Mouse (Mus musculus): Measurements from ENCODE around the gene Itih2. TPM values are rescaled to one million over a fixed set of nuclear protein-coding genes. Genes with fewer than 3 reads are reported as not detected.

The Itih2 gene
- polyA plus RNA-seq, 1 experiment from 2014 or later, result 429 TPM

- peak; percentile 80 for ATAC-seq (ENCODE audit: low read depth)
- no peaks in the 10 kb centered on the region for H3K27me3 ChIP-seq (ENCODE audit: control insufficient read depth, insufficient read depth, low read depth, low read length)
- H3K36me3 ChIP-seq (ENCODE audit: control insufficient read depth, insufficient read depth), result peaks cover 25% of the 10 kb centered on the region
- 69% methylated on average over 14 of the region's 14 CpGs for WGBS (ENCODE audit: insufficient replicate concordance)
- H3K4me3 ChIP-seq (ENCODE audit: low read depth, low read length), result no peak overlapping the region
- no peak overlapping the region for H3K4me2 ChIP-seq (ENCODE audit: low read depth, low read length)
- H3K4me1 ChIP-seq (ENCODE audit: control insufficient read depth, low read depth, low read length), result no peaks in the 10 kb centered on the region; the same call in 1 of the 2 replicates
- H3K9ac ChIP-seq (ENCODE audit: low read depth, low read length), result no peak overlapping the region
- H3K27ac ChIP-seq (ENCODE audit: low read length), result peak overlapping the region; percentile 15
- no peaks in the 10 kb centered on the region for H3K9me3 ChIP-seq (replicated peaks; ENCODE audit: control insufficient read depth, low read length)
These were observed 36.7 kb downstream of the Itih2 start for GRCm38 (mm10) chr2:10094327-10095100.

GRCm38 (mm10) chr2:10087256-10087850 is 43.8 kb downstream of the Itih2 start:
- peaks cover 29% of the 10 kb centered on the region for H3K36me3 ChIP-seq (ENCODE audit: control insufficient read depth, insufficient read depth)
- WGBS (ENCODE audit: insufficient replicate concordance), result 79% methylated on average over 8 of the region's 8 CpGs
- H3K4me3 ChIP-seq (ENCODE audit: low read depth, low read length), result no peak overlapping the region
- H3K4me1 ChIP-seq (ENCODE audit: control insufficient read depth, low read depth, low read length), result peaks cover 2% of the 10 kb centered on the region; the same call in 1 of the 2 replicates
- H3K27me3 ChIP-seq (ENCODE audit: control insufficient read depth, insufficient read depth, low read depth, low read length), result no peaks in the 10 kb centered on the region
- no peak overlapping the region for H3K4me2 ChIP-seq (ENCODE audit: low read depth, low read length)
- H3K27ac ChIP-seq (ENCODE audit: low read length), result no peak overlapping the region
- H3K9me3 ChIP-seq (replicated peaks; ENCODE audit: control insufficient read depth, low read length), result no peaks in the 10 kb centered on the region
- no peak for ATAC-seq (ENCODE audit: low read depth)
- H3K9ac ChIP-seq (ENCODE audit: low read depth, low read length), result no peak overlapping the region

- no peak overlapping the region for H3K27ac ChIP-seq (ENCODE audit: low read length)
- peaks cover 8% of the 10 kb centered on the region for H3K36me3 ChIP-seq (ENCODE audit: control insufficient read depth, insufficient read depth)
- 58% methylated on average over 1 of the region's 1 CpGs for WGBS (ENCODE audit: insufficient replicate concordance)
- no peak overlapping the region for H3K9ac ChIP-seq (ENCODE audit: low read depth, low read length)
- no peak for ATAC-seq (ENCODE audit: low read depth)
- H3K4me3 ChIP-seq (ENCODE audit: low read depth, low read length), result no peak overlapping the region
- no peaks in the 10 kb centered on the region for H3K27me3 ChIP-seq (ENCODE audit: control insufficient read depth, insufficient read depth, low read depth, low read length)
- H3K4me2 ChIP-seq (ENCODE audit: low read depth, low read length), result no peak overlapping the region
- H3K4me1 ChIP-seq (ENCODE audit: control insufficient read depth, low read depth, low read length), result peaks cover 25% of the 10 kb centered on the region
- H3K9me3 ChIP-seq (replicated peaks; ENCODE audit: control insufficient read depth, low read length), result no peaks in the 10 kb centered on the region
These were observed 48.5 kb downstream of the Itih2 start for GRCm38 (mm10) chr2:10082737-10083136.

GRCm38 (mm10) chr2:10081453-10082080 is 49.6 kb downstream of the Itih2 start:
- no peak for ATAC-seq (ENCODE audit: low read depth)
- Histone ChIP-seq H3K9me3 (replicated peaks; ENCODE audit: control insufficient read depth, low read length) (no peaks in the 10 kb centered on the region), H3K4me1 (ENCODE audit: control insufficient read depth, low read depth, low read length) (peaks cover 27% of the 10 kb centered on the region), H3K9ac (ENCODE audit: low read depth, low read length) (peak overlapping the region; percentile 94), H3K4me3 (ENCODE audit: low read depth, low read length) (peak overlapping the region; percentile 98), H3K27ac (ENCODE audit: low read length) (no peak overlapping the region), H3K27me3 (ENCODE audit: control insufficient read depth, insufficient read depth, low read depth, low read length) (no peaks in the 10 kb centered on the region), H3K4me2 (ENCODE audit: low read depth, low read length) (peak overlapping the region; percentile 67), H3K36me3 (ENCODE audit: control insufficient read depth, insufficient read depth) (peaks cover 7% of the 10 kb centered on the region)
- 58% methylated on average over 5 of the region's 5 CpGs for WGBS (ENCODE audit: insufficient replicate concordance)

GRCm38 (mm10) chr2:10080310-10081010 is 50.7 kb downstream of the Itih2 start, which contains the start of the genes Atp5c1 and Kin:
Gene Atp5c1 (minus strand): TSS chr2:10080510.
Gene Kin (plus strand): TSS chr2:10080593.
- Histone ChIP-seq H3K4me1 (ENCODE audit: control insufficient read depth, low read depth, low read length) (peaks cover 27% of the 10 kb centered on the region), H3K27me3 (ENCODE audit: control insufficient read depth, insufficient read depth, low read depth, low read length) (no peaks in the 10 kb centered on the region), H3K9ac (ENCODE audit: low read depth, low read length) (peak within 1 kb of the TSS; percentile 99), H3K4me3 (ENCODE audit: low read depth, low read length) (peak within 1 kb of the TSS; percentile 98), H3K4me2 (ENCODE audit: low read depth, low read length) (peak within 1 kb of the TSS; percentile 72), H3K36me3 (ENCODE audit: control insufficient read depth, insufficient read depth) (no peaks in the 10 kb centered on the region), H3K27ac (ENCODE audit: low read length) (peak within 1 kb of the TSS; percentile 88), H3K9me3 (replicated peaks; ENCODE audit: control insufficient read depth, low read length) (no peaks in the 10 kb centered on the region)
- peak; percentile 93 for ATAC-seq (ENCODE audit: low read depth)
- under 1% methylated on average over 60 of the region's 61 CpGs for WGBS (ENCODE audit: insufficient replicate concordance)

- WGBS (ENCODE audit: insufficient replicate concordance), result under 1% methylated on average over 28 of the region's 28 CpGs
- H3K9ac ChIP-seq (ENCODE audit: low read depth, low read length), result peak overlapping the region; percentile 99
These were observed 51.4 kb downstream of the Itih2 start for GRCm38 (mm10) chr2:10079745-10080309.

GRCm38 (mm10) chr2:10076675-10077074 is 54.5 kb downstream of the Itih2 start:
- no peaks in the 10 kb centered on the region for H3K36me3 ChIP-seq (ENCODE audit: control insufficient read depth, insufficient read depth)
- peaks cover 36% of the 10 kb centered on the region for H3K4me1 ChIP-seq (ENCODE audit: control insufficient read depth, low read depth, low read length)
- ATAC-seq (ENCODE audit: low read depth), result no peak
- no peak overlapping the region for H3K27ac ChIP-seq (ENCODE audit: low read length)
- no peaks in the 10 kb centered on the region for H3K27me3 ChIP-seq (ENCODE audit: control insufficient read depth, insufficient read depth, low read depth, low read length)
- H3K4me2 ChIP-seq (ENCODE audit: low read depth, low read length), result no peak overlapping the region
- H3K9ac ChIP-seq (ENCODE audit: low read depth, low read length), result no peak overlapping the region
- H3K4me3 ChIP-seq (ENCODE audit: low read depth, low read length), result no peak overlapping the region
- H3K9me3 ChIP-seq (replicated peaks; ENCODE audit: control insufficient read depth, low read length), result no peaks in the 10 kb centered on the region
- 75% methylated on average over 8 of the region's 8 CpGs for WGBS (ENCODE audit: insufficient replicate concordance)

More at GRCm38 (mm10) chr2:10079745-10080309, 51.4 kb downstream of the Itih2 start:
- Histone ChIP-seq H3K4me1 (ENCODE audit: control insufficient read depth, low read depth, low read length) (peaks cover 29% of the 10 kb centered on the region), H3K27me3 (ENCODE audit: control insufficient read depth, insufficient read depth, low read depth, low read length) (no peaks in the 10 kb centered on the region), H3K27ac (ENCODE audit: low read length) (peak overlapping the region; percentile 88), H3K4me3 (ENCODE audit: low read depth, low read length) (peak overlapping the region; percentile 98), H3K36me3 (ENCODE audit: control insufficient read depth, insufficient read depth) (no peaks in the 10 kb centered on the region), H3K9me3 (replicated peaks; ENCODE audit: control insufficient read depth, low read length) (no peaks in the 10 kb centered on the region), H3K4me2 (ENCODE audit: low read depth, low read length) (peak overlapping the region; percentile 72)
- peak; percentile 40 for ATAC-seq (ENCODE audit: low read depth)

- Histone ChIP-seq H3K36me3 (ENCODE audit: control insufficient read depth, insufficient read depth) (no peaks in the 10 kb centered on the region), H3K4me1 (ENCODE audit: control insufficient read depth, low read depth, low read length) (peaks cover 32% of the 10 kb centered on the region), H3K4me2 (ENCODE audit: low read depth, low read length) (no peak overlapping the region), H3K9me3 (replicated peaks; ENCODE audit: control insufficient read depth, low read length) (no peaks in the 10 kb centered on the region), H3K27me3 (ENCODE audit: control insufficient read depth, insufficient read depth, low read depth, low read length) (no peaks in the 10 kb centered on the region), H3K4me3 (ENCODE audit: low read depth, low read length) (no peak overlapping the region), H3K27ac (ENCODE audit: low read length) (no peak overlapping the region), H3K9ac (ENCODE audit: low read depth, low read length) (no peak overlapping the region)
- 55% methylated on average over 7 of the region's 7 CpGs for WGBS (ENCODE audit: insufficient replicate concordance)
- no peak for ATAC-seq (ENCODE audit: low read depth)
These were observed 56.7 kb downstream of the Itih2 start for GRCm38 (mm10) chr2:10074470-10074869.

All from liver, embryonic 16.5 days (tissue).